Mouse (Mus musculus): ENCODE measurements around the gene Erbb4. TPM values are rescaled to one million over a fixed set of nuclear protein-coding genes. Genes with fewer than 3 reads are reported as not detected.

Erbb4 gene
- total RNA-seq, 2 experiments from 2014 or later, result 6.8 to 7.1 TPM

DNA sequence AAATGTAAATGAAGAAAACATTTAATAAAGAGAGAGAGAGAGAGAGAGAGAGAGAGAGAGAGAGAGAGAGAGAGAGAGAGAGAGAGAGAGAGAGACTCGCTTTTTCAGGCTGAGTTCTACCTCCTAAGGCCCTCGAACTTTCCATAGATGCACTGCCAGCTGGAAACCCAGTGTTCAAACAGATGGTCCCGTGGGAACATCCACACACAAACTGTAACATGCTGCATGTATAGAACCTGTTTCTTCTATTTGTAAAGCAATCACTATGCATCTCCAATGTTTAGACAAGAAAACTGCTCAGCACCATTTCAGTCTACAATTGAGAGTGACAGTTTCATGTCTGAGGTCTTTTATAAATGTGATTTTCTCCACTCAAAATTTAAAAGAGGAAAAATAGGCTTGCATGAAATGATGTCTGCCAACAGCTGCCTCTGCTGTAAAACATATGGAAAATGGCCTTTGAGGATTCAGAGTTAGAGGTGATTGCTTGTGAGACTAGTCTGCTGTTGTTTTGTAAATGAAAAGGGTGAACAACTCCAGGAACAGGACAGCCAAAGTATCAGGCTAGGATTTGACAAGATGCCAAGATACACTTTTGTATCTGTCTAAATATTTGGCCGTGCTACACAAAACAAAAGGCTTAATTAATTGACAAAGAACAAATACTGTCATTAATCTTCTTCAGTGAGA is 533.9 kb downstream of the Erbb4 start:
- DNase-seq (ENCODE audit: low spot score in 2 of 2), result no peak

GRCm38 (mm10) chr1:68570924-68571323 is 536.9 kb downstream of the Erbb4 start:
- DNase-seq (ENCODE audit: low spot score in 2 of 2), result no peak

GRCm38 (mm10) chr1:68542942-68543341 is 564.9 kb downstream of the Erbb4 start:
- no peak for DNase-seq (ENCODE audit: low spot score in 2 of 2)

- no peak for DNase-seq (ENCODE audit: low spot score in 2 of 2)
These were observed 590.0 kb downstream of the Erbb4 start for GRCm38 (mm10) chr1:68517820-68518219.

DNA sequence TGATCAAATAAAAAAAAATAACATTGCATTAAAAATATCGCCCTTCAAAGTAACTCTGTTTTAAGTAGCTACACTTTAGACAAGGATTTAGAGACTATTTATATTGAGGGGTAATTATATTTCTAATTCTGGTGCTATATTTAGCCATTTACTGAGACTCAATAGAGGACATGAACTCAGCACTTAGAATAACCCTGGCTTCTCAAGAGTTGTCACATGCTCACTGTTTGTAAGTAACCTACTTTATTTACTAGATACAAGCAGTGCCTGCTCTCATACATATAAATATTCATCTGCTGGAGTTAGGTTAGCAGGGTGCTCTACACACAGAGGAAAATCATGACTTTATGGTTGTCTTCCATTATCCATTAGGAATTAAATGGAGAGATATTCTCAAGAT is 604.0 kb downstream of the Erbb4 start:
- no peak for DNase-seq (ENCODE audit: low spot score in 2 of 2)

GRCm38 (mm10) chr1:68501561-68501960 is 606.3 kb downstream of the Erbb4 start:
- DNase-seq (ENCODE audit: low spot score in 2 of 2), result no peak

GRCm38 (mm10) chr1:68466390-68466960 is 641.4 kb downstream of the Erbb4 start:
- no peak for DNase-seq (ENCODE audit: low spot score in 2 of 2)

DNA sequence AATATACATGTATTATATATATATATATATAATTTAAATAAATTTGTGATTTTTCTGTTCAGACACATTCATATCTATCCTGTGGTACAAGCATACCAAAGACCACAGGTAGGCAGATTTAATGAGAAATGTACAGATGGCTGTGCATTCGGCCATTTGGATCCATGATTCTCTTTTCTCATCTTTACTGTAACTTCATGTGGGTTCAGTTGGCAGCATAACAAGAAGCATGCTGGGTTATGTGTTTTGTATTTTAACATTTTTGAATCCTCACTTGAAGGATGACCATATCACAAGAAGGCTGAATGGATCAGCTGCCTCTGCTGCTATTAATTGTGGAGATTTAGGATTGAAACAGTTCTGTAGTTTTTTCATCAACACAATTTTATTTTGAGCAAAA is 656.6 kb downstream of the Erbb4 start:
- no peak for DNase-seq (ENCODE audit: low spot score in 2 of 2)

GRCm38 (mm10) chr1:68424336-68424983 is 683.4 kb downstream of the Erbb4 start:
- DNase-seq (ENCODE audit: low spot score in 2 of 2), result no peak

DNA sequence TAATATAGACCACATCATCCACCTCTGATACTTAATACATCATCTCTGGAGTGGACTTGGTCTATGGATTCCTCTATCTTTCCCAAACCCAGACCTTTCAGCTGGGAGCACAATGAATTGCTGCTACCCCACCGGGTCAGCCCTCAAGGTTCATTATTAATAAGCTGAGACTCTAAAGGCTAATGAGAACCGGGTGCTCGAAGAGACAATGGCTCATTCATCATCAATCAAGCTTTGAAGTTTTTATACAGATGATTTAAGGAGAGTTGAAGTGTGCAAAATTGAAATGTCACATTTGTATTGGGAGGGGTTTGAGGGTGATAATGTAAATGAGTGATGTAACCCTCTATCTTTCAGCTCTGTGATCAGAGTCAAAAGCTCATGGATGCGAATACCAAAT is 706.7 kb downstream of the Erbb4 start:
- DNase-seq (ENCODE audit: low spot score in 2 of 2), result no peak

DNA sequence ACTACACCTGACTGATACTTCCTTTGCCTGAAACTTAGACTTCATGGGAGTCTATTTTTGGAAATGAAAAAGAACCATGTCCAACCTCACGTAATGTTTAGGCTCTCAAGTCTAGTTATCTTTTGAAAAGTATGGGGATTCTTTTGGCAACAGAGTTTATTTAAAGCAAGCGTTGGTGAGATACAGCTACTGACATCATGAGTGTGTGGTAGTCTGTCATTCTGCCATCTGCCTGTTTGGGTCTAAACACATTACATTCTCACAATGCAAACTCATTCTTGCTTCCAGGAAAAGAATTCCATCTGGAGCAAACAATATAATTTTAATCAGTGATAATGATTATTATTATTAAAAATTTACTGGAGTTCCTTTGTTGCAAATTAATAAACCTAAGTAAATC is 736.3 kb downstream of the Erbb4 start:
- DNase-seq (ENCODE audit: low spot score in 2 of 2), result no peak

DNA sequence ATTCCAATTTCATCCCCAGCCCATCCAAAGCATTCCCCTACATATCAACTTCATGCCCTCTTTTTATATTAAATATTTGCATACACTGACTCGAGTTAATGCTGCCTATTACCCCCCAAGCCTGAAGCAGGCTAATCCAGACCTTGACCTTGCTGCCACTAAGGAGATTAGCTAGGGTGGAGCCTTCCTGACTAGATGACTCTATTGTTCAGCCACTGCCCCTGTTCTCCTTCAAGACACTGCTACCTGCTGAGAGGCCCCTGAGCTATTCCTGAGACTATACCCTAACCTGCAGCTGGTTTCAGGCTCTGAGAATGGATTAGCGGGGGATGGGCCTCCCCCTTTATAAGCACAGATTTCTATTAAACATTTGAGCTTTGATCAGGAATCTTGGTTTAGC is 774.1 kb downstream of the Erbb4 start:
- DNase-seq (ENCODE audit: low spot score in 2 of 2), result no peak

- no peak for DNase-seq (ENCODE audit: low spot score in 2 of 2)
These were observed 802.0 kb downstream of the Erbb4 start for GRCm38 (mm10) chr1:68305813-68306212.

DNA sequence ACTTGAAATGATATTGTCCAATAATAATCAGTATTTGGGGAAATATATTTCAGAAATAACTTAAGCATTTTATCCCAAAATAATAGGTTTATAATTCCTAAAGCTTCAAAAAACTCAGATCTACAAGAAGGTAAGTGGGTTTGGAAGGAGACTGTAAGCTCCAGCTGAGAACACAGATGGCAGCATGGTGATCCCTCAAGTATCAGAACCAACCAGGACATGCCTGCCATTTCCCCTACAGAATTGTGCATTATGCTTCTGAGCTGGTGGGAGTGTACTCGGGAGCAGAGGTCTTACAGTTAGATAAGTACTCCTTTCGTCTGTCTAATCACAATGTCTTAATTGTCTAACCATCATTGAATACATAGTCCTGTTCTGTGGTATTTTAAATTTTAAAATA is 823.4 kb downstream of the Erbb4 start:
- no peak for DNase-seq (ENCODE audit: low spot score in 2 of 2)

DNA sequence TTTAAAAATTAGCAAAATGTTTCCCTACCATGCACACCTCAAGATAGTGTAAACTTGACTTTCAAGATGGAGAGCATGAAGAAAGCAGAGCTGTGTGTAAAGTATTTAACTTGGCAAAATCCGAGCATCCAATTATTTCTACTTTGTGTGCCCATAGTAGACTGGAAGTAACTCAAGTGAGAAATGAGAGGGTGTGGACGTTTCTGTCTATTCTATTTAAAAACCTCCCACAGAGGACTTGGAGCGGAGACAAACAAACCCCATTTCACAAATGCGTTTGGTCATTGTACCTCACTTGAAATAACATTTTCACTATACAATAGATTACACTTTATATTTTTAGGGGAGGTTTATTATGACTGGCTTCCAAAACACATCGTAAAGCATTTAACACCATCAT is 832.0 kb downstream of the Erbb4 start:
- DNase-seq (ENCODE audit: low spot score in 2 of 2), result no peak

GRCm38 (mm10) chr1:68178580-68178979 is 929.3 kb downstream of the Erbb4 start:
- DNase-seq (ENCODE audit: low spot score in 2 of 2), result no peak

- DNase-seq (ENCODE audit: low spot score in 2 of 2), result no peak
These were observed 952.6 kb downstream of the Erbb4 start for GRCm38 (mm10) chr1:68155253-68155652.

DNA sequence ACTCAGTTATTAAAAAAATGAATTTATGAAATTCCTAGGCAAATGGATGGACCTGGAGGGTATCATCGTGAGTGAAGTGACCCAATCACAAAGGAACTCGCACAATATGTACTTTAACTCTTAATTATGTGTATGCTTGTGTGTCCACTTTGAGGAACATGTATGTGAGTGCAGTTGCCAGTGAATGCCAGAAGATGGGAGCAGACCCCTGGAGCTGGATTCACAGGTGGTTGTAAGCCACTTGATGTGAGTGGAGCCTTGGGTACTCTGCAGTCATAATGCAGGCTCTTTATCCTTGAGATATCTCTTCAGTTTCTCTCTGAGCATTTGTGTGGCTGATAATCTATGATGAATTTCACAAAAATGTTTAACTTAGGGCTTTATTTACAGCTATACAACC is 957.3 kb downstream of the Erbb4 start:
- DNase-seq (ENCODE audit: low spot score in 2 of 2), result no peak

GRCm38 (mm10) chr1:68142562-68143350 is 965.1 kb downstream of the Erbb4 start:
- DNase-seq (ENCODE audit: low spot score in 2 of 2), result no peak

DNA sequence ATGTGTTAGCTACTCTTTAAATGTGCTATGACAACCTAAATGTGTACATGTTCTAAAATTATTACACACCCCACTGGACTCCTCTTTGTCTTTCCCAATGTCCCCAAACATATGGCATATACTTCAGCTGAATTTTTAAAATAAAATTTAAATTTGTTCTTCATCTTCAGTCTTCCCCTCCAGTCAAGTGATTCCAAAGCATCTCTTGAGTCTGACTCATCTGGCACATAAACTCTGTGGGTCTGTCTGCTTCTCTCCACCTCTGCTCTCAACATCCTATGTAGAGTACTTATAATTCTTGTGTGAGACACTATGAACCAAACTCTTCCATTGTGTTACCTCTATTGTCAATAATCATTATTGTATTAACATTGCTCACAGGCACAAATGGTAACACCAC is 972.9 kb downstream of the Erbb4 start:
- no peak for DNase-seq (ENCODE audit: low spot score in 2 of 2)

DNA sequence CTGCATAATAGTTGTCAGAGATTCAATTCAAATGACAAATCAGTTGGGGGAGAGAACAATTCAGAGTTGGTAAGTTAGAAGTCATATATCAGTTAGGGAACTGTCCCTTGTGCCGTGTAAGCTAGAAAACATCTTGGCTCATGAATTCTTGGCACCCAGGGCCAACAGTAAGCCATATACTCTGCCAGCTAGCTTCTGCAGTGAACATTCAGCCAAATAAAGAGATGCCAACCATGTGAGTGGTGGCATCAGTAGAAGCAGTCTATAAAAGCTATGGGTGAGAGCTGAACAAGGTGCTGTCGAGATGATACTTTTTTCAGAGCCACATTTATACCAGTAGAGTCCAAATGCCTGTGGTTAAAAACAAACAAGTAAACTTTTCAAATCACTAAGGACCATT is 973.4 kb downstream of the Erbb4 start:
- no peak for DNase-seq (ENCODE audit: low spot score in 2 of 2)

DNA sequence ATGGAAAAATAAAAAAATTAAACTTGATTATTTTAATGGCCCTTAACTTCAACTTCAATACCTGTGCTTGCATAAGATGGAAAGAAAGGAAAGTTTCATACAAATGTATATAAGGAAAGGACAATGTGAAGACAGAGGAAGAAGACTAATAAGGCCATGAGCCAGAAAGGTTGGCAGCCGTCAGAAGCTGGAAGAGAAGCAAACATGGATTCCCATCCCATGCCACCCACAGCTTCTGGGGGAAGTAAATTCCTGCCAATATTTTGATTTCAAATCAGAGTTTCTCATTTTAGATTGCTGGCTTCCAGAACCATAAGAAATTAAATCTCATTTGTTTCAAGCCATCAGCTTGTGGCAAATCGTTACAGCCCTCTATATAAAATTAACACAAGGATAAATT is 984.3 kb downstream of the Erbb4 start:
- DNase-seq (ENCODE audit: low spot score in 2 of 2), result no peak
